Mouse (Mus musculus) kidney, postnatal 0 days (tissue): ENCODE results near the gene Mast4. TPM values are rescaled to one million over a fixed set of nuclear protein-coding genes. Genes with fewer than 3 reads are reported as not detected.

Experiments used
- ATAC-seq: fragments of 200-750 bp; cut with Nextera tagmentation; replicated peaks from 2 replicates; pipeline ENCODE4 v1.8.0; 2017; ENCODE audit warnings: low read depth, moderate number of reproducible peaks, moderate TSS enrichment, moderate library complexity; ENCODE audit not compliant: low FRiP score
- DNase-seq: peaks from one replicate; pipeline ENCODE4 v3.0.0-alpha.2; 2016; ENCODE audit warnings: low spot score
- H3K27ac ChIP-seq: fragments of 300-500 bp; sonication (generic); 2 replicates; pipeline ENCODE4 v1.5.1; 2014; ENCODE audit warnings: mild to moderate bottlenecking
- H3K27me3 ChIP-seq: fragments of 300-500 bp; sonication (generic); 2 replicates; pipeline ENCODE4 v1.6.1; 2014; ENCODE audit warnings: low read length, mixed read lengths; ENCODE audit not compliant: insufficient read depth
- H3K36me3 ChIP-seq: fragments of 300-500 bp; sonication (generic); 2 replicates; pipeline ENCODE4 v1.6.1; 2014; ENCODE audit warnings: low read length, mixed read lengths; ENCODE audit not compliant: insufficient read depth
- H3K4me1 ChIP-seq: fragments of 300-500 bp; sonication (generic); replicated peaks from 2 replicates; pipeline ENCODE4 v1.6.1; 2014; ENCODE audit warnings: antibody characterized with exemption, low read length, mixed read lengths; ENCODE audit not compliant: insufficient read depth
- H3K4me2 ChIP-seq: fragments of 300-500 bp; sonication (generic); 2 replicates; pipeline ENCODE4 v1.6.1; 2014; ENCODE audit warnings: mild to moderate bottlenecking, low read length, moderate library complexity, mixed read lengths
- H3K4me3 ChIP-seq: fragments of 300-500 bp; sonication (generic); replicated peaks from 2 replicates; pipeline ENCODE4 v1.5.1; 2014; ENCODE audit warnings: low read depth, low read length
- H3K9ac ChIP-seq: fragments of 300-500 bp; sonication (generic); 2 replicates; pipeline ENCODE4 v1.6.1; 2014; ENCODE audit warnings: low read depth, low read length
- H3K9me3 ChIP-seq: fragments of 300-500 bp; sonication (generic); replicated peaks from 2 replicates; pipeline ENCODE4 v1.6.1; 2016; ENCODE audit warnings: low read length, inconsistent platforms, mixed read lengths
- CTCF ChIP-seq: IDR thresholded peaks from 2 replicates; pipeline ENCODE4 v1.5.1; 2016; ENCODE audit warnings: antibody characterized with exemption, low read depth, mild to moderate bottlenecking, moderate library complexity
- WGBS: fragments of 180-500 bp; shearing (Covaris S2); extraction: QIAGEN DNeasy Blood & Tissue Kit; methylation state at CpG from one replicate; pipeline ENCODE4 v1.1.7; 2014; 5-methylcytosine and 5-hydroxymethylcytosine counted together
- polyA plus RNA-seq: library from polyadenylated mRNA; unstranded; fragments of >200 nt; fragmentation: Nextera tagmentation; extraction: Ambion mirVana; gene quantifications from 2 replicates; pipeline ENCODE4 v1.2.1, GENCODE M21; 2015

The Mast4 gene
- polyA plus RNA-seq, 1 experiment from 2014 or later: 10.6 TPM

GRCm38 (mm10) chr13:102852865-102853264, 481.4 kb downstream of the Mast4 start:
- Histone ChIP-seq H3K27me3 (no peaks in the 10 kb centered on the region), H3K9ac (no peak overlapping the region), H3K9me3 (no peaks in the 10 kb centered on the region), H3K27ac (no peak overlapping the region), H3K36me3 (no peaks in the 10 kb centered on the region), H3K4me1 (no peaks in the 10 kb centered on the region; the same call in 1 of the 2 replicates), H3K4me2 (no peak overlapping the region), H3K4me3 (no peak overlapping the region)
- no peak for TF ChIP-seq CTCF
- WGBS: 83% methylated on average over 5 of the region's 5 CpGs
- DNase-seq (no peak), ATAC-seq (no peak)

GRCm38 (mm10) chr13:102851253-102851652, 483.0 kb downstream of the Mast4 start:
- Histone ChIP-seq H3K27ac (no peak overlapping the region), H3K9me3 (no peaks in the 10 kb centered on the region), H3K4me2 (no peak overlapping the region), H3K4me1 (no peaks in the 10 kb centered on the region), H3K4me3 (no peak overlapping the region), H3K27me3 (no peaks in the 10 kb centered on the region), H3K9ac (no peak overlapping the region), H3K36me3 (no peaks in the 10 kb centered on the region)
- ATAC-seq (no peak), DNase-seq (no peak)
- TF ChIP-seq CTCF: no peak
- WGBS: 54% methylated on average over 1 of the region's 1 CpGs

- Histone ChIP-seq H3K9me3 (no peaks in the 10 kb centered on the region), H3K4me1 (no peaks in the 10 kb centered on the region), H3K27ac (no peak overlapping the region), H3K36me3 (no peaks in the 10 kb centered on the region), H3K4me3 (no peak overlapping the region), H3K9ac (no peak overlapping the region), H3K27me3 (no peaks in the 10 kb centered on the region), H3K4me2 (no peak overlapping the region)
- no peak for DNase-seq
- no peak for TF ChIP-seq CTCF
- no peak for ATAC-seq
- WGBS: 86% methylated on average over 2 of the region's 2 CpGs
These were observed 483.7 kb downstream of the Mast4 start for GRCm38 (mm10) chr13:102850594-102850993.

GRCm38 (mm10) chr13:102849068-102849467, 485.2 kb downstream of the Mast4 start:
- Histone ChIP-seq H3K27ac (no peak overlapping the region), H3K4me1 (no peaks in the 10 kb centered on the region), H3K9ac (no peak overlapping the region), H3K27me3 (no peaks in the 10 kb centered on the region), H3K36me3 (no peaks in the 10 kb centered on the region), H3K9me3 (no peaks in the 10 kb centered on the region), H3K4me3 (no peak overlapping the region), H3K4me2 (no peak overlapping the region)
- ATAC-seq (no peak), DNase-seq (no peak)
- TF ChIP-seq CTCF: no peak
- WGBS: 63% methylated on average over 3 of the region's 3 CpGs

GRCm38 (mm10) chr13:102846473-102846872, 487.8 kb downstream of the Mast4 start:
- no peak overlapping the region for H3K27ac ChIP-seq
- ATAC-seq (no peak), DNase-seq (no peak)
- no peak overlapping the region for H3K9ac ChIP-seq
- H3K4me2 ChIP-seq: no peak overlapping the region
- no peaks in the 10 kb centered on the region for H3K36me3 ChIP-seq
- TF ChIP-seq CTCF: no peak
- H3K4me1 ChIP-seq: no peaks in the 10 kb centered on the region
- H3K27me3 ChIP-seq: no peaks in the 10 kb centered on the region
- H3K9me3 ChIP-seq: no peaks in the 10 kb centered on the region
- H3K4me3 ChIP-seq: no peak overlapping the region
- 83% methylated on average over 4 of the region's 4 CpGs for WGBS

- Histone ChIP-seq H3K27ac (no peak overlapping the region), H3K36me3 (no peaks in the 10 kb centered on the region), H3K4me3 (no peak overlapping the region), H3K4me1 (no peaks in the 10 kb centered on the region), H3K9me3 (no peaks in the 10 kb centered on the region), H3K27me3 (no peaks in the 10 kb centered on the region), H3K4me2 (no peak overlapping the region), H3K9ac (no peak overlapping the region)
- ATAC-seq (no peak), DNase-seq (no peak)
- no peak for TF ChIP-seq CTCF
- WGBS: 85% methylated on average over 2 of the region's 2 CpGs
These were observed 491.6 kb downstream of the Mast4 start for GRCm38 (mm10) chr13:102842715-102843114.

GRCm38 (mm10) chr13:102842237-102842636, 492.1 kb downstream of the Mast4 start:
- ATAC-seq: no peak
- no peaks in the 10 kb centered on the region for H3K27me3 ChIP-seq
- no peak for DNase-seq
- H3K27ac ChIP-seq: no peak overlapping the region
- no peak for TF ChIP-seq CTCF
- WGBS: 49% methylated on average over 8 of the region's 8 CpGs
- no peak overlapping the region for H3K4me3 ChIP-seq
- H3K9me3 ChIP-seq: no peaks in the 10 kb centered on the region
- H3K36me3 ChIP-seq: no peaks in the 10 kb centered on the region
- no peak overlapping the region for H3K9ac ChIP-seq
- no peaks in the 10 kb centered on the region for H3K4me1 ChIP-seq
- no peak overlapping the region for H3K4me2 ChIP-seq
